In genomic region chr9:42471921-42472747, GRCm38 (mm10) we compare ENCODE assay signal across 8 mouse cellular contexts. TPM values are rescaled to one million over a fixed set of nuclear protein-coding genes. Genes with fewer than 3 reads are reported as not detected.
DNase-seq lines count a peak whose midpoint lies in the region; ATAC-seq and TF ChIP-seq lines count a peak whose summit lies in the region.

No protein-coding gene starts in this region.

- intact Hi-C loops in heart, postnatal 25 days (cut with DNase I): no loop called here

- no peak for TF ChIP-seq CTCF in liver, postnatal 0 days (IDR thresholded peaks at IDR 0.05; ENCODE audit: low read depth)

- peak; percentile 88 for DNase-seq in ES-E14 (ENCODE audit: low read depth, low spot score)
- peak; percentile 95 for DNase-seq in cerebellum, adult 11-12 months
- DNase-seq in heart, postnatal 25 days (ENCODE audit: low spot score): peak; percentile 83
- DNase-seq in layer of hippocampus, adult 11-12 months (ENCODE audit: low spot score): peak; percentile 95
- peak; percentile 93 for DNase-seq in liver, postnatal 0 days
- peak; percentile 89 for DNase-seq in telencephalon, adult 2 months (ENCODE audit: low read depth, low spot score)

- peak overlapping the region; percentile 82 for H3K4me2 ChIP-seq in forebrain, embryonic 15.5 days (replicated peaks)
- peak overlapping the region; percentile 83 for H3K4me2 ChIP-seq in liver, postnatal 0 days (ENCODE audit: low read depth, low read length)
- peak overlapping the region; percentile 90 for H3K4me2 ChIP-seq in neural tube, embryonic 13.5 days

- H3K27me3 ChIP-seq in forebrain, embryonic 15.5 days: no peaks in the 10 kb centered on the region
- no peaks in the 10 kb centered on the region for H3K27me3 ChIP-seq in liver, postnatal 0 days (ENCODE audit: insufficient read depth, low read length)
- H3K27me3 ChIP-seq in neural tube, embryonic 13.5 days: no peaks in the 10 kb centered on the region; the same call in 1 of the 2 replicates

- TF ChIP-seq EP300 in liver, postnatal 0 days (IDR thresholded peaks at IDR 0.05; ENCODE audit: low read depth): no peak

- peaks cover 0 to 2% of the 10 kb centered on the region in 2 experiments; a peak in 1 of 4 replicates for H3K4me1 ChIP-seq in ES-E14 (ENCODE audit: control insufficient read depth in 2 of 2, insufficient read depth in 2 of 2, low read length in 2 of 2, poor library complexity in 1 of 2)
- H3K4me1 ChIP-seq in forebrain, embryonic 15.5 days: peaks cover 19% of the 10 kb centered on the region
- peaks cover 30% of the 10 kb centered on the region for H3K4me1 ChIP-seq in liver, postnatal 0 days (ENCODE audit: insufficient read depth)
- peaks cover 41% of the 10 kb centered on the region for H3K4me1 ChIP-seq in neural tube, embryonic 13.5 days (replicated peaks)

- no peaks in the 10 kb centered on the region for H3K9me3 ChIP-seq in ES-E14 (ENCODE audit: control insufficient read depth, insufficient read depth, low read depth, low read length)
- no peaks in the 10 kb centered on the region for H3K9me3 ChIP-seq in forebrain, embryonic 15.5 days
- no peaks in the 10 kb centered on the region for H3K9me3 ChIP-seq in liver, postnatal 0 days (ENCODE audit: low read length)
- H3K9me3 ChIP-seq in neural tube, embryonic 13.5 days: no peaks in the 10 kb centered on the region

- peak overlapping the region; percentile 7; the same call in 1 of the 2 replicates for H3K27ac ChIP-seq in ES-E14 (ENCODE audit: insufficient read depth, low read depth, low read length, poor library complexity, severe bottlenecking)
- H3K27ac ChIP-seq in forebrain, embryonic 15.5 days (replicated peaks): peak overlapping the region; percentile 77
- peak overlapping the region; percentile 84 for H3K27ac ChIP-seq in liver, postnatal 0 days (ENCODE audit: low read depth)
- H3K27ac ChIP-seq in neural tube, embryonic 13.5 days (replicated peaks): peak overlapping the region; percentile 77

- in situ Hi-C loops in ES-E14 (cut with MboI; ENCODE audit: low sequenced_read_pairs in 2 of 2, unreplicated experiment in 2 of 2): no loop called here

- H3K4me3 ChIP-seq in ES-E14 (ENCODE audit: insufficient read depth in 1 of 2, low read depth in 1 of 2, low read length in 2 of 2, poor library complexity in 1 of 2, severe bottlenecking in 1 of 2): peak overlapping the region; percentile 67 to 90
- H3K4me3 ChIP-seq in forebrain, embryonic 15.5 days: peak overlapping the region; percentile 81
- peak overlapping the region; percentile 81 for H3K4me3 ChIP-seq in liver, postnatal 0 days (ENCODE audit: low read depth, low read length)
- peak overlapping the region; percentile 90 for H3K4me3 ChIP-seq in neural tube, embryonic 13.5 days

- H3K36me3 ChIP-seq in ES-E14 (ENCODE audit: control insufficient read depth, insufficient read depth, low read length, poor library complexity, severe bottlenecking): peaks cover 3% of the 10 kb centered on the region; the same call in 1 of the 2 replicates
- H3K36me3 ChIP-seq in forebrain, embryonic 15.5 days: no peaks in the 10 kb centered on the region
- H3K36me3 ChIP-seq in liver, postnatal 0 days (replicated peaks; ENCODE audit: insufficient read depth, low read length): peaks cover 7% of the 10 kb centered on the region; the same call in 1 of the 2 replicates
- H3K36me3 ChIP-seq in neural tube, embryonic 13.5 days: 0 out of 2 replicates have a peak, but pooled peaks cover 5% of the 10 kb centered on the region

- ATAC-seq in forebrain, embryonic 15.5 days (replicated peaks): peak; percentile 96
- ATAC-seq in liver, postnatal 0 days: peak; percentile 95
- peak; percentile 94 for ATAC-seq in neural tube, embryonic 13.5 days (ENCODE audit: low read depth)

- H3K9ac ChIP-seq in ES-E14 (ENCODE audit: insufficient read depth, low read depth, low read length, poor library complexity, severe bottlenecking): peak overlapping the region; percentile 87
- peak overlapping the region; percentile 87 for H3K9ac ChIP-seq in forebrain, embryonic 15.5 days (replicated peaks)
- H3K9ac ChIP-seq in liver, postnatal 0 days (replicated peaks): peak overlapping the region; percentile 83
- peak overlapping the region; percentile 93 for H3K9ac ChIP-seq in neural tube, embryonic 13.5 days

- 5% methylated on average over 49 of the region's 49 CpGs for WGBS in forebrain, embryonic 15.5 days
- 11% methylated on average over 42 of the region's 49 CpGs for WGBS in liver, postnatal 0 days (ENCODE audit: insufficient replicate concordance)
- 6% methylated on average over 48 of the region's 49 CpGs for WGBS in neural tube, embryonic 13.5 days

TF ChIP-seq in ES-E14, 5 proteins besides CTCF, POLR2A, EP300 and RAD21:
- TF ChIP-seq HCFC1 (IDR thresholded peaks at IDR 0.05; ENCODE audit: borderline replicate concordance, insufficient read depth, low read length) (no peak; the same call in 1 of the 2 replicates), CHD2 (IDR thresholded peaks at IDR 0.05; ENCODE audit: low read depth, low read length) (no peak), ZC3H11A (IDR thresholded peaks at IDR 0.05; ENCODE audit: borderline replicate concordance, low read depth, low read length) (no peak), MAFK (IDR thresholded peaks at IDR 0.05; ENCODE audit: insufficient read depth, low read depth, low read length) (no peak), ZNF384 (IDR thresholded peaks at IDR 0.05; ENCODE audit: low read depth, low read length) (no peak)

RNA-seq across cellular contexts. Expression of gene Tbcel, which starts 35.5 kb away (rescaled TPM):
- total RNA-seq in ES-E14 (2012; rRNA removed): 9.1 and 14.9 TPM in 2 replicates
- 5.3 and 5.4 TPM in 2 replicates for polyA plus RNA-seq in forebrain, embryonic 15.5 days (2015; fragmentation: Nextera tagmentation; extraction: Ambion mirVana)
- 10 to 100 TPM; 19.0 to 20.1 TPM for total RNA-seq in heart, postnatal 25 days (2021)
- polyA plus RNA-seq in liver, postnatal 0 days (2015; fragmentation: Nextera tagmentation; extraction: Ambion mirVana): 7.0 and 7.6 TPM in 2 replicates
- 4.9 and 5.0 TPM in 2 replicates for polyA plus RNA-seq in neural tube, embryonic 13.5 days (2015; fragmentation: Nextera tagmentation; extraction: Ambion mirVana)

Comparison
In these comparisons a context has a peak if more than half of its experiments do, and no peak if none do; other contexts are left out.
1. Peak in every context shown above with its lines: DNase-seq, ATAC-seq, H3K4me3 ChIP-seq and H3K27ac ChIP-seq.
2. H3K27ac ChIP-seq: peak in every context shown above with its lines; median percentile 84 in liver, postnatal 0 days; 77 in forebrain, embryonic 15.5 days; 77 in neural tube, embryonic 13.5 days; 7 in ES-E14.